In the genomic region with DNA sequence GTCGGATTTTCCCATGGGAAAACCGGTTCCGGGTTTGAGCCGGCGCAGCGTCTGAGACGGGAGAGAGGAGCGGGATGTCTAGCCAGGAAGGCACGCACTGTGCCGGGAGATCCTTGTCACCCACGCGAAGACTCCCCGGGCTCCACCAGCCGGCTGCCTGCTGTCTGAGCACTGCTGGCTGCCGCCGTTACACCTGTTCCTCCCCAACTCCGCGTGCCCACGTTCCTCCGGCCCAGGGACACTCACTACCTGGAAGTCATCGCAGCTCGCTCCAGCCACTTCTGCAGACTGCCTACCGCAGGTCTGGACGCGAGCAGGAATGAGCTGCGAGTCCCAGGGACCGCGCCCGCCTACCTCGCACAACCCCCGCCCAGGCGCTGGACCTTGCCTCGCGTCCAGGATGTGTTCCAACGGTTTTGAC, we compare ENCODE assay signal across 9 mouse cellular contexts. TPM values are rescaled to one million over a fixed set of nuclear protein-coding genes. Genes with fewer than 3 reads are reported as not detected.
DNase-seq lines count a peak whose midpoint lies in the region; ATAC-seq and TF ChIP-seq lines count a peak whose summit lies in the region.
"Had no signal": no experiment of that assay in that cellular context is flagged by ENCODE, and none has a peak within 500 bp of the region (broad histone marks: within the 10 kb centered on the region; RNA-seq: fewer than 3 reads in every experiment).

A gene (minus strand): TSS at position 321 of the 421 bp plus-strand sequence.

- H3K4me3 ChIP-seq in heart, embryonic 10.5 days, result peak within 1 kb of the TSS; percentile 56
- H3K4me3 ChIP-seq in CH12.LX (replicated peaks in 1 of 3; ENCODE audit: low read depth in 2 of 3, low read length in 2 of 3, poor library complexity in 1 of 3), result no peak within 1 kb of the TSS
- 0 out of 2 replicates have a peak within 1 kb of the TSS, but pooled peaks have one; percentile 12 for H3K4me3 ChIP-seq in embryonic fibroblast, embryonic 13.5 days (ENCODE audit: insufficient read depth, low read length)
- H3K4me3 ChIP-seq in liver, embryonic 16.5 days (ENCODE audit: low read depth, low read length), result peak within 1 kb of the TSS; percentile 15; the same call in 1 of the 2 replicates
- H3K4me3 ChIP-seq in stomach, embryonic 15.5 days (replicated peaks), result peak within 1 kb of the TSS; percentile 30

- WGBS in heart, embryonic 10.5 days, result under 1% methylated on average over 35 of the region's 35 CpGs
- under 1% methylated on average over 35 of the region's 35 CpGs for WGBS in liver, embryonic 16.5 days (ENCODE audit: insufficient replicate concordance)
- under 1% methylated on average over 35 of the region's 35 CpGs for WGBS in stomach, embryonic 15.5 days

- no peak for TF ChIP-seq CTCF in CH12.LX (conservative IDR thresholded peaks at IDR 0.05 in 1 of 2, IDR thresholded peaks at IDR 0.05 in 1 of 2; ENCODE audit: low read depth in 2 of 2, low read length in 2 of 2)
- no peak for TF ChIP-seq CTCF in embryonic fibroblast, embryonic 13.5 days (IDR thresholded peaks at IDR 0.05; ENCODE audit: borderline replicate concordance, insufficient read depth, low read length)

- H3K79me2 ChIP-seq in CH12.LX (replicated peaks; ENCODE audit: control insufficient read depth, extremely low read depth, insufficient read depth, poor library complexity, severe bottlenecking), result no peaks in the 10 kb centered on the region

- no peaks in the 10 kb centered on the region for H3K36me3 ChIP-seq in heart, embryonic 10.5 days
- H3K36me3 ChIP-seq in CH12.LX (replicated peaks in 1 of 2; ENCODE audit: control insufficient read depth in 1 of 2, insufficient read depth in 1 of 2, low read length in 1 of 2), result no peaks in the 10 kb centered on the region
- no peaks in the 10 kb centered on the region for H3K36me3 ChIP-seq in liver, embryonic 16.5 days (ENCODE audit: control insufficient read depth, insufficient read depth)
- no peaks in the 10 kb centered on the region for H3K36me3 ChIP-seq in stomach, embryonic 15.5 days

- no peak for ATAC-seq in liver, embryonic 16.5 days (ENCODE audit: low read depth)
- no peak for ATAC-seq in stomach, embryonic 15.5 days (ENCODE audit: insufficient read depth, low FRiP score, low read depth)

- TF ChIP-seq POLR2A in CH12.LX (IDR thresholded peaks at IDR 0.05; ENCODE audit: low read depth, low read length), result no peak
- TF ChIP-seq POLR2A in embryonic fibroblast, embryonic 13.5 days (IDR thresholded peaks at IDR 0.05; ENCODE audit: low read depth, low read length), result no peak

- H3K9me3 ChIP-seq in heart, embryonic 10.5 days, result no peaks in the 10 kb centered on the region
- H3K9me3 ChIP-seq in CH12.LX (replicated peaks; ENCODE audit: low read length), result no peaks in the 10 kb centered on the region
- H3K9me3 ChIP-seq in liver, embryonic 16.5 days (replicated peaks; ENCODE audit: control insufficient read depth, low read length), result no peaks in the 10 kb centered on the region
- H3K9me3 ChIP-seq in stomach, embryonic 15.5 days, result no peaks in the 10 kb centered on the region

- peaks cover 82% of the 10 kb centered on the region for H3K27me3 ChIP-seq in heart, embryonic 10.5 days (ENCODE audit: insufficient read depth, poor library complexity, severe bottlenecking)
- peaks cover 79% of the 10 kb centered on the region for H3K27me3 ChIP-seq in CH12.LX (replicated peaks)
- H3K27me3 ChIP-seq in liver, embryonic 16.5 days (ENCODE audit: control insufficient read depth, insufficient read depth, low read depth, low read length), result peaks cover 61% of the 10 kb centered on the region
- peaks cover 53% of the 10 kb centered on the region for H3K27me3 ChIP-seq in stomach, embryonic 15.5 days (replicated peaks)

- no peak for DNase-seq in heart, embryonic 10.5 days (ENCODE audit: low spot score)
- no peak for DNase-seq in heart, adult 9 months (ENCODE audit: low spot score in 2 of 2)
- no peak for DNase-seq in CH12.LX (ENCODE audit: extremely low read depth)
- peak; percentile 32 for DNase-seq in kidney, adult 18-20 months
- no peak for DNase-seq in cerebellum, adult 11 months

- 0 out of 2 replicates have a peak within 1 kb of the TSS, but pooled peaks have one; percentile 22 for H3K27ac ChIP-seq in heart, embryonic 10.5 days
- no peak within 1 kb of the TSS for H3K27ac ChIP-seq in CH12.LX (ENCODE audit: insufficient read depth, low read depth)
- H3K27ac ChIP-seq in embryonic fibroblast, embryonic 13.5 days (ENCODE audit: insufficient read depth, low read length), result no peak within 1 kb of the TSS
- H3K27ac ChIP-seq in liver, embryonic 16.5 days (ENCODE audit: low read length), result no peak within 1 kb of the TSS
- no peak within 1 kb of the TSS for H3K27ac ChIP-seq in stomach, embryonic 15.5 days

- peaks cover 27% of the 10 kb centered on the region for H3K4me1 ChIP-seq in heart, embryonic 10.5 days
- H3K4me1 ChIP-seq in CH12.LX (ENCODE audit: control insufficient read depth in 1 of 2, insufficient read depth in 2 of 2), result 0 out of 4 replicates have a peak, but pooled peaks cover 0 to 4% of the 10 kb centered on the region in 2 experiments
- no peaks in the 10 kb centered on the region; the same call in 1 of the 2 replicates for H3K4me1 ChIP-seq in embryonic fibroblast, embryonic 13.5 days (ENCODE audit: control insufficient read depth, insufficient read depth, low read length)
- peaks cover 2% of the 10 kb centered on the region; the same call in 1 of the 2 replicates for H3K4me1 ChIP-seq in liver, embryonic 16.5 days (ENCODE audit: control insufficient read depth, low read depth, low read length)
- peaks cover 8% of the 10 kb centered on the region; the same call in 1 of the 2 replicates for H3K4me1 ChIP-seq in stomach, embryonic 15.5 days

- dilution Hi-C loops in CH12.LX (cut with MboI; ENCODE audit: extremely low pct_ligation_motif_present, extremely low pct_unique_long_range_greater_than_20kb, low sequenced_read_pairs), result no loop called here

- in situ Hi-C loops in CH12.LX (cut with MboI; ENCODE audit: low pct_ligation_motif_present, low pct_unique_long_range_greater_than_20kb, low sequenced_read_pairs), result no loop called here

- no peak for TF ChIP-seq RAD21 in CH12.LX (IDR thresholded peaks at IDR 0.05; ENCODE audit: low read depth, low read length)

- no peak within 1 kb of the TSS for H3K9ac ChIP-seq in CH12.LX (ENCODE audit: insufficient read depth, low read depth)
- H3K9ac ChIP-seq in liver, embryonic 16.5 days (ENCODE audit: low read depth, low read length), result no peak within 1 kb of the TSS
- H3K9ac ChIP-seq in stomach, embryonic 15.5 days, result no peak within 1 kb of the TSS

- peak within 1 kb of the TSS; percentile 80 for H3K4me2 ChIP-seq in CH12.LX (ENCODE audit: insufficient read depth, low read depth, poor library complexity, severe bottlenecking)
- H3K4me2 ChIP-seq in liver, embryonic 16.5 days (ENCODE audit: low read depth, low read length), result peak within 1 kb of the TSS; percentile 17; the same call in 1 of the 2 replicates
- peak within 1 kb of the TSS; percentile 53 for H3K4me2 ChIP-seq in stomach, embryonic 15.5 days

- TF ChIP-seq EP300 in CH12.LX (IDR thresholded peaks at IDR 0.05; ENCODE audit: low read length), result no peak

TF ChIP-seq in CH12.LX, 34 proteins besides CTCF, POLR2A, EP300 and RAD21:
- TF ChIP-seq CHD1 (IDR thresholded peaks at IDR 0.05; ENCODE audit: low read depth, low read length) (no peak), TBP (conservative IDR thresholded peaks at IDR 0.05; ENCODE audit: low read depth, low read length) (no peak), ELF1 (IDR thresholded peaks at IDR 0.05; ENCODE audit: low read depth, low read length) (no peak), E2F4 (IDR thresholded peaks at IDR 0.05; ENCODE audit: insufficient replicate concordance, low read depth, low read length) (no peak), JUND (conservative IDR thresholded peaks at IDR 0.05; ENCODE audit: low read depth, low read length) (no peak), ZNF384 (IDR thresholded peaks at IDR 0.05; ENCODE audit: low read depth, low read length) (no peak), HCFC1 (IDR thresholded peaks at IDR 0.05; ENCODE audit: low read depth, low read length) (no peak), TCF12 (IDR thresholded peaks at IDR 0.05; ENCODE audit: low read depth, low read length) (no peak), MXI1 (IDR thresholded peaks at IDR 0.05; ENCODE audit: low read depth, low read length) (no peak), POLR2AphosphoS2 (IDR thresholded peaks at IDR 0.05; ENCODE audit: low read depth, low read length) (no peak), NRF1 (IDR thresholded peaks at IDR 0.05; ENCODE audit: low read depth, low read length) (no peak), JUN (IDR thresholded peaks at IDR 0.05; ENCODE audit: insufficient read depth, low read depth, low read length) (no peak), ZC3H11A (IDR thresholded peaks at IDR 0.05; ENCODE audit: low read depth, low read length) (no peak), USF1 (IDR thresholded peaks at IDR 0.05; ENCODE audit: low read depth, low read length) (no peak)

RNA-seq across cellular contexts. Expression of the gene that starts here (rescaled TPM):
- polyA plus RNA-seq in heart, embryonic 10.5 days (2016; fragmentation: Nextera tagmentation; extraction: Ambion mirVana), result 0.16 and 0.49 TPM in 2 replicates
- total RNA-seq in CH12.LX (2012; rRNA removed) (0.25 and 0.34 TPM in 2 replicates), CH12.LX (2014; rRNA removed) (0.42 and 0.53 TPM in 2 replicates)
- polyA plus RNA-seq in CH12.LX (2012; ENCODE audit: insufficient read length, low read depth), result 1.9 and 2.0 TPM in 2 replicates
- 0.47 and 0.51 TPM in 2 replicates for polyA plus RNA-seq in embryonic fibroblast, embryonic 13.5 days (2011; ENCODE audit: insufficient read length, low read depth, missing spikeins)
- polyA plus RNA-seq in liver, embryonic 16.5 days (2015; fragmentation: Nextera tagmentation; extraction: Ambion mirVana), result 0.08 and 0.50 TPM in 2 replicates
- 8.9 and 9.6 TPM in 2 replicates for polyA plus RNA-seq in stomach, embryonic 15.5 days (2015; fragmentation: Nextera tagmentation; extraction: Ambion mirVana)
- total RNA-seq: heart, postnatal 10 days had no signal

Comparison
In these comparisons a context has a peak if more than half of its experiments do, and no peak if none do; other contexts are left out.
1. H3K4me3 ChIP-seq: peak in heart, embryonic 10.5 days (single experiment), embryonic fibroblast, embryonic 13.5 days (single experiment), liver, embryonic 16.5 days (single experiment) and stomach, embryonic 15.5 days (single experiment); none in CH12.LX (0 of 3).
2. H3K4me2 ChIP-seq: peak in every context shown above with its lines; median percentile 80 in CH12.LX; 53 in stomach, embryonic 15.5 days; 17 in liver, embryonic 16.5 days.